Mouse (Mus musculus) midbrain, embryonic 11.5 days (tissue): ENCODE data around the gene Pgm2l1. TPM values are rescaled to one million over a fixed set of nuclear protein-coding genes. Genes with fewer than 3 reads are reported as not detected.

Experiments
- ATAC-seq: fragments of 200-750 bp; cut with Nextera tagmentation; 2 replicates; pipeline ENCODE4 v1.8.0; 2017; ENCODE audit warnings: moderate TSS enrichment, moderate library complexity; ENCODE audit not compliant: low FRiP score
- DNase-seq: peaks from one replicate; pipeline ENCODE4 v3.0.0; 2015; ENCODE audit warnings: low spot score; ENCODE audit errors: missing footprints
- H3K27ac ChIP-seq: fragments of 300-500 bp; sonication (generic); 2 replicates; pipeline ENCODE4 v1.5.1; 2014; ENCODE audit warnings: low read depth, low read length
- H3K27me3 ChIP-seq: fragments of 300-500 bp; sonication (generic); 2 replicates; pipeline ENCODE4 v1.6.1; 2014; ENCODE audit warnings: mild to moderate bottlenecking, low read length, moderate library complexity, mixed read lengths; ENCODE audit not compliant: control insufficient read depth, insufficient read depth
- H3K36me3 ChIP-seq: fragments of 300-500 bp; sonication (generic); 2 replicates; pipeline ENCODE4 v1.6.1; 2014; ENCODE audit warnings: mild to moderate bottlenecking, low read length, moderate library complexity, mixed read lengths; ENCODE audit not compliant: control insufficient read depth, insufficient read depth
- H3K4me1 ChIP-seq: fragments of 300-500 bp; sonication (generic); 2 replicates; pipeline ENCODE4 v1.6.1; 2014; ENCODE audit warnings: low read length; ENCODE audit not compliant: control insufficient read depth, insufficient read depth
- H3K4me2 ChIP-seq: fragments of 300-500 bp; sonication (generic); 2 replicates; pipeline ENCODE4 v1.6.1; 2014; ENCODE audit warnings: mild to moderate bottlenecking, moderate library complexity
- H3K4me3 ChIP-seq: fragments of 300-500 bp; sonication (generic); 2 replicates; pipeline ENCODE4 v1.5.1; 2014; ENCODE audit warnings: low read depth, low read length
- H3K9ac ChIP-seq: fragments of 300-500 bp; sonication (generic); 2 replicates; pipeline ENCODE4 v1.6.1; 2014; ENCODE audit warnings: low read length
- H3K9me3 ChIP-seq: fragments of 300-500 bp; sonication (generic); 2 replicates; pipeline ENCODE4 v1.6.1; 2016; ENCODE audit warnings: low read length; ENCODE audit not compliant: control insufficient read depth
- WGBS: fragments of 180-500 bp; shearing (Covaris S2); extraction: QIAGEN DNeasy Blood & Tissue Kit; methylation state at CpG from one replicate; pipeline ENCODE4 v1.1.7; 2014; 5-methylcytosine and 5-hydroxymethylcytosine counted together
- polyA plus RNA-seq: library from polyadenylated mRNA; unstranded; fragments of >200 nt; fragmentation: Nextera tagmentation; extraction: Ambion mirVana; gene quantifications from 2 replicates; pipeline ENCODE4 v1.2.1, GENCODE M21; 2014

Pgm2l1 gene
- polyA plus RNA-seq, 1 experiment from 2014 or later, result 8.0 TPM

- Histone ChIP-seq H3K4me2 (no peak overlapping the region), H3K4me3 (no peak overlapping the region), H3K36me3 (no peaks in the 10 kb centered on the region), H3K27me3 (no peaks in the 10 kb centered on the region), H3K9me3 (no peaks in the 10 kb centered on the region), H3K27ac (no peak overlapping the region), H3K9ac (no peak overlapping the region), H3K4me1 (no peaks in the 10 kb centered on the region)
- peak; percentile 93 for DNase-seq
- 0 out of 2 replicates have a peak, but pooled peaks have one; percentile 27 for ATAC-seq
- 25% methylated on average over 7 of the region's 7 CpGs for WGBS
Observed at GRCm38 (mm10) chr7:100187601-100188000, 39.6 kb upstream of the Pgm2l1 start.

DNA sequence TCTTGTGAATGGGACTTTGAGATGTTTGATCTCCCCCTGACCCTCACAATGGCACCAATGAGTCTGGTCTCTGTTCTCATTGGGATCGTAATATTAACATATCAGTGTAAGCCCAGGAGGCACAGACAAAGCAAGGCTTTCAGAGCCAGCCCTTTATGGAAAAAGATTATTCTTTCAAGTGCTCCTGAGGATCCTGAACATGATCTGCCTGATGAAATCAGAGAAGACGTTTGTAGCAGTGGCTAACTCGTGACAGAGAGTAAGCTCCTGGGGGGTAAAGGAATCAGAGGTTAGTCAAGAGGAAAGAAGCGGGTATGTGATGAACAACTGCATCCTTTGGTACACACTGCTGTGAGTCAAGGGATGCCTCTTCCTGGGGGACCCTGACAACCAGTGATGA, 37.0 kb upstream of the Pgm2l1 start:
- no peak overlapping the region for H3K4me2 ChIP-seq
- no peaks in the 10 kb centered on the region for H3K36me3 ChIP-seq
- no peaks in the 10 kb centered on the region for H3K27me3 ChIP-seq
- H3K9ac ChIP-seq, result no peak overlapping the region
- WGBS, result 43% methylated on average over 4 of the region's 4 CpGs
- H3K4me3 ChIP-seq, result no peak overlapping the region
- H3K4me1 ChIP-seq, result no peaks in the 10 kb centered on the region
- no peak overlapping the region for H3K27ac ChIP-seq
- H3K9me3 ChIP-seq, result no peaks in the 10 kb centered on the region
- ATAC-seq (no peak), DNase-seq (peak; percentile 61)

DNA sequence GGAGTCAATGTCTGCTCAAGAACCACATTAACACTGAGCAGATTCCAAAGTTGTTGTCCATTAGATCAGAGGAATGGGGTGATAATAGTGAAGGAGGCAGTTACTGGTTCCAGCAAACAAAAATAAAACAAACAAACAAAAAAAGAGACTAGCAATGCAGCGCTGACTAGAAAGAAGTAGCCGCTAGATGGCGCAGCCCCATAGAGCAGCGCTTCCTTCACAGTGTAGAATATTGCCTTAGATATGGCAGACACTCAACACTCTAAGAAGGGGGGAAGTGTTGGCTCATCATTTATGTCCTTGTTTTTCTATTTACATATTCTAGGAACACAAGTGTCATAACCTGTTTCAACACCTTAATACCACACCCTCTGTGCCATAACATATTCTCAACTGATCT, 36.4 kb upstream of the Pgm2l1 start:
- Histone ChIP-seq H3K9me3 (no peaks in the 10 kb centered on the region), H3K4me1 (no peaks in the 10 kb centered on the region), H3K9ac (no peak overlapping the region), H3K36me3 (no peaks in the 10 kb centered on the region), H3K27me3 (no peaks in the 10 kb centered on the region), H3K4me2 (no peak overlapping the region), H3K4me3 (no peak overlapping the region), H3K27ac (no peak overlapping the region)
- ATAC-seq (peak; percentile 59; the same call in 1 of the 2 replicates), DNase-seq (peak; percentile 90)
- 9% methylated on average over 4 of the region's 4 CpGs for WGBS

DNA sequence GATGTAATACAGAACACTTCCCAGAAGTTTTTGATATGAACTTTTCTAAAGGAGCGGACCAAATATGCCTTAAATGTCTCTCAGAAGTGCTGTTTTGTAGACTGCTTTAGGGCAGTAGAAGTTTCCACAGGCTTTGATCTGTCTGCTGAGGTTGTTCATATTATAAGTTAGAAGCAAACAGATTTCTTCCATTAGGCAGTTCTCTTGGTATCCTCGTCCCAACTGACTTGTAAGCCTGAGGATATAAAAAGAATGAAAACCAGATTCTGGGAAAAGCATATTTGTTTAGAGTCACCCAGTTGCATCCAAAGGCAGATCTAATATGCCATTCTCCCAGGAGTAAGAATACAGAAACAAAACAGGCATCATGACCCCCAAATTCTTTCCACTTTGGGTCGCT, 26.0 kb upstream of the Pgm2l1 start:
- H3K27ac ChIP-seq, result no peak overlapping the region
- no peaks in the 10 kb centered on the region for H3K4me1 ChIP-seq
- H3K9ac ChIP-seq, result no peak overlapping the region
- H3K4me3 ChIP-seq, result no peak overlapping the region
- no peaks in the 10 kb centered on the region for H3K27me3 ChIP-seq
- H3K9me3 ChIP-seq, result no peaks in the 10 kb centered on the region
- no peak for DNase-seq
- no peak for ATAC-seq
- WGBS, result 82% methylated on average over 3 of the region's 3 CpGs
- no peaks in the 10 kb centered on the region for H3K36me3 ChIP-seq
- H3K4me2 ChIP-seq, result no peak overlapping the region

GRCm38 (mm10) chr7:100203616-100204015, 23.6 kb upstream of the Pgm2l1 start:
- Histone ChIP-seq H3K27ac (no peak overlapping the region), H3K36me3 (no peaks in the 10 kb centered on the region), H3K4me3 (no peak overlapping the region), H3K4me1 (no peaks in the 10 kb centered on the region), H3K4me2 (no peak overlapping the region), H3K27me3 (no peaks in the 10 kb centered on the region), H3K9me3 (no peaks in the 10 kb centered on the region), H3K9ac (no peak overlapping the region)
- ATAC-seq (no peak), DNase-seq (no peak)
- WGBS, result 65% methylated on average over 3 of the region's 3 CpGs

DNA sequence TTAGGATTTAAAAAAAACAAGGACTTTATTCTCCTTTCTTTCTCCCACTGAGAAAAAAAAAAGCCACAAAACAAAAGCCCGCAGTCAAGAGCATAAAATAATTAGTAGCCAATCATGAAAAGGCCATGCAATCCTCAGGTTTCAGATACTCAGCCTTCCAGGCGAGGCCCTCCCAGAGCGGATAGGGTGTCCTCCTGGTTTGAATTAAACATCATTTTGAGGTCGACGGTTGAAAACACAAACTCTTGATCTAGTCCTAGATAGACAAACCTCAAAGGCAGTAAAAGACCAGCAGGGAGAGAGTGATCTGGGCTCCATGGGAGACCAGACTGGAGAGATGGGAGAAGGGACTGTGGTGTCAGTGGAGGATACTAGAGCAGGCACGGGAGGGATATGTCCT, 22.3 kb upstream of the Pgm2l1 start:
- Histone ChIP-seq H3K27ac (no peak overlapping the region), H3K9me3 (no peaks in the 10 kb centered on the region), H3K4me1 (no peaks in the 10 kb centered on the region), H3K9ac (no peak overlapping the region), H3K27me3 (no peaks in the 10 kb centered on the region), H3K36me3 (no peaks in the 10 kb centered on the region), H3K4me3 (no peak overlapping the region), H3K4me2 (no peak overlapping the region)
- ATAC-seq (no peak), DNase-seq (no peak)
- WGBS, result 81% methylated on average over 6 of the region's 6 CpGs

- H3K4me1 ChIP-seq, result no peaks in the 10 kb centered on the region
- no peaks in the 10 kb centered on the region for H3K36me3 ChIP-seq
- 90% methylated on average over 2 of the region's 2 CpGs for WGBS
- ATAC-seq (no peak), DNase-seq (no peak)
- H3K9ac ChIP-seq, result no peak overlapping the region
- no peak overlapping the region for H3K4me2 ChIP-seq
- H3K27ac ChIP-seq, result no peak overlapping the region
- H3K9me3 ChIP-seq, result no peaks in the 10 kb centered on the region
- no peak overlapping the region for H3K4me3 ChIP-seq
- no peaks in the 10 kb centered on the region for H3K27me3 ChIP-seq
Observed at GRCm38 (mm10) chr7:100206144-100206543, 21.1 kb upstream of the Pgm2l1 start.

- H3K9ac ChIP-seq, result no peak overlapping the region
- H3K36me3 ChIP-seq, result no peaks in the 10 kb centered on the region
- no peaks in the 10 kb centered on the region for H3K4me1 ChIP-seq
- no peak for DNase-seq
- H3K4me3 ChIP-seq, result no peak overlapping the region
- H3K9me3 ChIP-seq, result no peaks in the 10 kb centered on the region
- no peak for ATAC-seq
- no peak overlapping the region for H3K4me2 ChIP-seq
- no peak overlapping the region for H3K27ac ChIP-seq
- H3K27me3 ChIP-seq, result no peaks in the 10 kb centered on the region
Observed at GRCm38 (mm10) chr7:100207886-100208285, 19.3 kb upstream of the Pgm2l1 start.

DNA sequence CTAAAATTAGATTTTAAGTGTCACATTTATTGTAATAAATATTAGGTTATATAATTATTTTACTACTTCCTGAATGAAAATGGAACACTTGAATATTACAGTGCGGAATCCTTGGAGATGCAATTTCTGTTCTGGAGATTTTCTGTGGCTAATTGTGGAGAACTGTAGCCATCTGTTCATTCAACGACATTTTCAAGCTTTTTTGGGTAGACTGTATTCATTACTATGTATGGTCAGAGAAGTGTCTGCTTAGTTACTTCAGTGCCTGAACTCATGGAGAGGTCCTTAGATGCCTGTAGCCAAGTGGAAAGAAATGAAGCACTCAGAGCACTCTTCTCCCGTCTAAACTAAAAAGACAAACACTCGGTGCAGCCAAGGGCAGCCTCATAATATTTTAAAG, 12.9 kb upstream of the Pgm2l1 start:
- Histone ChIP-seq H3K36me3 (no peaks in the 10 kb centered on the region), H3K9me3 (no peaks in the 10 kb centered on the region), H3K4me1 (peaks cover 20% of the 10 kb centered on the region), H3K27ac (no peak overlapping the region), H3K4me2 (no peak overlapping the region), H3K4me3 (no peak overlapping the region), H3K9ac (no peak overlapping the region), H3K27me3 (no peaks in the 10 kb centered on the region)
- ATAC-seq, result no peak
- DNase-seq, result no peak
- WGBS, result 82% methylated on average over 4 of the region's 4 CpGs
